Mouse (Mus musculus) C2C12 (cell line): ENCODE data around the gene Akap2.

ENCODE experiments used
- CEBPB ChIP-seq: IDR thresholded peaks from one replicate; pipeline ENCODE4 v1.6.1; 2011; ENCODE audit warnings: low read depth, mild to moderate bottlenecking, control low read depth, moderate library complexity
- CTCF ChIP-seq: IDR thresholded peaks from one replicate; pipeline ENCODE4 v1.5.1; 2011; ENCODE audit not compliant: control insufficient read depth, insufficient read depth, insufficient read length
- MAX ChIP-seq: IDR thresholded peaks from one replicate; pipeline ENCODE4 v1.6.1; 2011; ENCODE audit warnings: mild to moderate bottlenecking, control low read depth
- MYOD1 ChIP-seq: IDR thresholded peaks from one replicate; pipeline ENCODE4 v1.6.1; 2011; ENCODE audit warnings: low read depth; ENCODE audit not compliant: control insufficient read depth, insufficient read length
- MYOG ChIP-seq: IDR thresholded peaks from one replicate; pipeline ENCODE4 v1.6.1; 2011; ENCODE audit not compliant: control insufficient read depth, insufficient read length; ENCODE audit errors: extremely low read depth
- USF1 ChIP-seq: IDR thresholded peaks from one replicate; pipeline ENCODE4 v1.6.1; 2011; ENCODE audit warnings: low read depth, mild to moderate bottlenecking, control low read depth, moderate library complexity

DNA sequence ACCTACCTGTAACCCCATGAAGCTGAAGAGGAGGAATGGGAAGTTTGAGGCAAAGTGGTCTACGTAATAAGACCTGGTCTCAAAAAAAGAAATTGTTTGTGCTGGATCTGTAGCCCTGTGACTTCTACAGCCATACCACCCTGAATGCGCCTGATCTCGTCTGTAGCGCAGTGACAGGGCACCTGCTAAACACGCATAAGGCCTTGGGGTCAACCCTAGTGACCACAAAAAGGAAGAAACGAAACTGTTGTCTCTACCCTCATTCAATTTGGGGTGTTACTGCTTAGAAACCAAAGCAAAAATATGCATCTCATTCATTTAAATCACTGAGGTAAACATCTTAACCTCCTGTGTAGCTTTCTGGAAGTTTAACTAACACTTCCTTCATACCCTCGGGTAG lies 12.9 kb upstream of the Akap2 start:
- no peak for TF ChIP-seq CTCF
- no peak for TF ChIP-seq MAX
- TF ChIP-seq MYOG: no peak
- no peak for TF ChIP-seq USF1
- TF ChIP-seq MYOD1: no peak
- no peak for TF ChIP-seq CEBPB
